Mouse (Mus musculus): ENCODE measurements around the gene Kif14. TPM values are rescaled to one million over a fixed set of nuclear protein-coding genes. Genes with fewer than 3 reads are reported as not detected.

The Kif14 gene
- 18.7 and 24.0 TPM in 2 replicates for total RNA-seq (2015)
- total RNA-seq (2017), result 27.8 and 31.4 TPM in 2 replicates

DNA sequence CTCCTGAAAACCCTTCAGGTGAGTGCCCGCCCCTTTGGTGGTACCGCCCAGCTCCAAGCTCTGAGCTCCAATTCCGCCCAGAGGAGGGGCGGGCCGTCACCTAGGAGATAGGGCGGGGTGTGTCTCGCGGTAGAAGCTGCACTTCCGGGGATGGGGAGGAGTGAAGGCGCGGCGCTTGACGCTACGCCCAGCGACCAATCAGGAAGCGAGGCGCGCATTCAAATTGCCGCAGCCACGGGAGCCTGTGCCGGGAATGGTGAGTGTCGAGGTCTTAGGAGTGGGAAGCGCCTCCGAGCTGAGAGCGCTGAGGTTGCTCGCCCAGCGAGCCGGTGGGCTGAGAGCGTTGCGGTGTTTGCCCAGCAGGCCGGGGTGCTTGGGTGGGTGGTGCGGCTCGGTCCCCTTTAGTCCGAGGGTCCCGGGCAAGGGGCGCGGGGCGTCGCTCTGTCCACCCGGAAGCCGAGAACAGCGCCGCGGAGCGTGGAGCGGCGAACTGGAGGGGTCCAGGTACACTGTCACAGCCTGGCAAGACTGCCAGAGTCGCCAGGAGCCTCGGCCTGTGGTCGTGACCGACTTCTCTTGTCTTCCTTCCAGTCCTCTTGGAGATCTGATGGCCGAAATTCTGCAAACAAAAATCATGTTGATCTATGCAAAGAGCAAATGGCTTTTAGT, at the start of gene Kif14:
TSS of gene Kif14 (plus strand) at position 201 of the 669 bp plus-strand sequence.
- peak; percentile 100 for ATAC-seq (ENCODE audit: poor library complexity, severe bottlenecking)

DNA sequence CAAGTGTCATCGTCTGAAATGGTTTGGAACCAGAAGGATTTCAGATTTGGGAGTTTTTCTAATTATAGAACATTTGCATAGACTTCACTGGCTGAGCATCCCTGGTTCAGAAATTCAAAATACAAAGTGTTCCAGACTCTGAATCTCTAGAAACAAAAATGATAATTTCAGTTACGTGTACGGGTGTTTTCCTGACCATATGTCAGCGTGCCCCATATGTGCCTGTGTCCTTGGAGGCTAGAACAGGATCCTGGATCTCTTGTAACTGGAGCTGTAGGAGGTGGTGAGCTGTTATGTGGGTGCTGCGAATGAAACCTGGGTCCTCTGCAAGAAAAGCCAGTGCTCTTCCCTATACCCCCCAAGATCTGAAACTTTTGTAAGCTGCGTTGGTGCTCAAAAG, 47.8 kb upstream of the Kif14 start:
- no peak for ATAC-seq (ENCODE audit: poor library complexity, severe bottlenecking)

DNA sequence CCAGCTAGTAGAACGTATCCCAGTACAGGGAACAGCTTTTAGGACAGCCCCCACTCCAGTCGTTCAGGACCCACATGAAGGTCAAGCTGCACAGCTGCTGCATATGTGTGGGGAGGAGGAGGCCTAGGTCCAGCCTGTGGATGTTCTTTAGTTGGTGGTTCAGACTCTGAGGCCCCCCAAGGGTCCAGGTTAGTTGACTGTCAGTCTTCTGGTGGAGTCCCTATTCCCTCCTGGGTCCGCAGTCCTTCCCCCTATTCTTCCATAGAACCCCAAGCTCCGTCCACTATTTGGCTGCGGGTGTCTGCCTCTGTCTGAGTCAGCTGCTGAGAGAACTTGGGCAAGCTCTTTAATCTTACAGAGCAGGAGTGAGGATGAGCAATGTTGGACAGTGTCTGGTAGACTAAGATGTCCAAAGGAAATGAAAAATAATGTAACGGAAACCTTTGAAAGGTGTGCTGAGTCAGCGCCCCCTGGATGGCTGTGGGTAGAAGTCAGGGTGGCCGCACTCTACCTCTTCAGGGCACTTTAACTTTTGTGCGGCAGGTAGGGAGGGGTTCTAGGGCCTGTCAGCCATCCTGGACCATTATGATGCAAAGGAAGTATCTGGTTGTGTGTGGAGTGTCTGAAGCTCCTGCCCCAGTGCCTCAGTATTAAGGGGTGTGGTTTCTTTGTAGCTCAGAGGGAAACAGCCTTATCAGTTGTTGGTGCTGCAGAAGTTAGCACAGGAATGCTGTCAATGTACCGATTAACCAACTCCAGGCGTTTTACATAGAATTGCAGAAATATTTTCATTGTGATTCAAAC, 38.8 kb upstream of the Kif14 start:
- ATAC-seq (ENCODE audit: poor library complexity, severe bottlenecking), result no peak

DNA sequence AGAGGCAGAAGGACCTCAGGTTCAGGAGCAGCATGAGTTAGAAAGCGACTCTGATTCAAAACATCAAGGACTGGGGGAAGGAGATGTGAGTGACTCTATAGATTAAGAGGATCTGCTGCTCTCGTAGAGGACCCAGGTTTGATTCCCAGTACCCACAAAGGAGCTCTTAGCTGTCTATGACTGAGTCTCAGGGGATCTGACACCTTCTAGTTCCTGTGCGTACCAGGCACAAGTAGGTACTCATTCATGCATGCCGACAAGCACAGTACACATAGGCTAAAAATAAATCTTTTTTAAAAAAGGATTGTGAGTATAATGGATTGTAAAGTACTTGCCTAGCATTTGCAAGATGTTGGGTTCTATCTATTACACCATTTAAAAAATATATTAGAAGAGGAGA, 37.2 kb upstream of the Kif14 start:
- no peak for ATAC-seq (ENCODE audit: poor library complexity, severe bottlenecking)

DNA sequence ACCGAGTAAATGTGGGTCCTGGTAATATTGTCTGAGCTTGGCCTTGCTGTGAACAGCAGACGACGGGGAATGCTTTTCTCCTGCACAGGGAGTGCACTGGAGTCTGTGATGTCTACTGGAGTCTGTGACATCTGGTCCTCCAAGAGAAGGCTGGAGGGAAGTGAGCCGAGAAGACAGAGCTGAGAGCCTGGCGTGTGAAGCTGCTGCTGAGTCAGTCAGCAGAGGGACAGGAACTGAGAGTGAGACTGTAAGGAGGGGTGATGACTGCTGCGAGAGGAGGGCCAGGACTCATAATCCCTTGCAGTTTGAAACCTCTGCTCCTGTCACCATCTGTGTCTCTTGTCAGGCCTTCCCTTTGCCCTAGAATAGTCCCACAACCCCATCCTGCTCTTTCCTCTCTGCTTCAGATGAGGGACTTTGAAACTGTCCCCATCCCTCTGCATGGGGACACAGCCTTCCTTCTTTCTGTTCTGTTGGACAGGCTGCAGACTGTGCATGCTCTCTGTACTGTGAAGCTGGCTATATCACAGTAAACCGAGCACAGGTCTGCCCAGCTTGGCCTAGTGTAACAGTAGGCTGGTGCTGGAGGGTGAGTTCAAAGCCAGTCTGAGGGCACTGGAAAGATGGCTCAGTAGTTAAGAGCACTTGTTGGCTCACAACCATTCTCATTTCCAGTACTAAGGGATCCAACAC, 35.9 kb upstream of the Kif14 start:
- ATAC-seq (ENCODE audit: poor library complexity, severe bottlenecking), result peak; percentile 90

DNA sequence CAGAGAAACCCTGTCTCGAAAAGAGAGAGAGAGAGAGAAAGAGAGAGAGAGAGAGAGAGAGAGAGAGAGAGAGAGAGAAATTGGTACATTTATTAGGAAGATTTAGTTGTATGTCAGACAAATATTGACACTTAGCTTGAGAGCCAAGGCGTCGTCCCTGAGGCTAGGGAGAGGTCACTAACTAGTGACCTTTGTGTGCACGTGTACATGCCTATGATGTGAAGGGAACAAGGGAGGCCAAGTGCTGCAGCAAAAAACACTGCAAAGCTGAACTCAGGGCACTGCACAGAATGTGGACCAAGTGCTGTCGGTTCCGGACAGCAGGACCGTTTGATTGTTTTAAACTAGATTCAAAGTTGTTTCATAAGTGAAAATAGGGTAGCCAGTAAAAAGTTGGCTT, 25.4 kb upstream of the Kif14 start:
- no peak for ATAC-seq (ENCODE audit: poor library complexity, severe bottlenecking)

DNA sequence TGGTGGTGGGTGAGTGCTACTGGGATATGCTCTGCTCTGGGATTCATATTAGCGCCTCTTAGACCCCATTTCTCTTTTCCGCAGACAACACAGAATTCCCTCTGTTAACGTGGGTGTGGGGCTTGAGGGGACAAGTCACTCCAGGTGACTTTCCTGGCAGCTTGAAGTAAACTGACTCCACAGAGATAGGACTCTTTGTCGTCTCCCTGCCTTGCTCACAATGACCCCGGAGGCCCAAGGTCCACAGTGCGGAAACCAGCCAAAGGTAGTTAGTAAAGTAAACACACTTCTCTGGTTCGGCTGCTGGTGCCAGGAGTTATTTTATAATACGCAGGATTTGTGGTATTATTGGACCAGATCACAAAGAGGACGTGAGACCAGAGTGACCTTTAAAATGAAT, 23.3 kb upstream of the Kif14 start:
- ATAC-seq (ENCODE audit: poor library complexity, severe bottlenecking), result no peak

DNA sequence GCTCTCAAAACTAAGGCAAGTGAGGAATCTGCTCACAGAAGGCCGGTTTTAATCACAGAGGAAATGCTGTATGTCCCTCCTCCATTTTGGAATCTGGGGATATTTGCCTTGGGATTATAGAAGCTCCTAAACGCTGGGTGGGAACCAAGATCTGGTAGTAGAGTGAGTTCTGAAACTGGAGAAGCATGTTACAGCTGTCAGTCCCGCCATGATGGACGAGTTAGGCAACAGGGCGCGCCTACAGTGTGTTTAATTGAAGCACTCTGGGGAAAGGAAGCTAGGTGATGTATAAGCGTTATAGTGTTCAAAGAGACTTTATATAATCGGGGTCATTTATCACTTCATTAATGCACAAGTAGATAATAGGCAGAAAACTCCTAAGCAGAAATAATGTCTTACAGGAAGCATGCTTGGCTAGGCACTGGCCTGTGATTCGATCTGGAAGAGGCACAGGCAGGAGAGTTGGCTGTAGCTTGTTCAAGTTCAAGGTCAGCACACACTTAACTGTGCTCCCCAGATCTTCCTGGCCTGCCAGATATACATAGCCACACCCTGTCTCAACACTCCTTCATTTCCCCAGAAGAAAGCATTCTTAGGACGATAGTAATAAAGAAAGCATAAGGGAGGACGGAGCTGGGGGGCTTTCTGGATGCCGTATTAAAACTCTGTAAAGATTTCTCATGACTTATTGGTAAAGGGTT, 21.4 kb upstream of the Kif14 start:
- ATAC-seq (ENCODE audit: poor library complexity, severe bottlenecking), result no peak

DNA sequence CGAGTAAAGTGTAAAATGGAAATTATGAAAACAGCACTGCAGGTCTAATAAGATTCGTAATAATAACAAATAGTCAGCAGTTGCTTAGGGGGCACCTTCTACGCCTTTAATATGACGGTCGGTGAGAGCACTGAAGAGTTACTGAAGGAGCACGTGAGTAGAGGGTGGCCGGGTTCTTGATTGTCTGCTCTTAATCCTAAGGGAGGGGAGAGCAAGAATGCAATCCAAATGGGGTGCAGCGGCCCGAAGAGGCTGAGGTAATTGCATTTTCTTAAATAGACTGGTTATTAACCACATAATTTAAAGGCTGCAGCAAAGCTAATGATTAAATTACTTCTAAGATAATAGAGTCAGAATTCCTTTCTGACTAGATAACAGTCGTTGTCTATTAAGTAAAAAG, 19.2 kb upstream of the Kif14 start:
- no peak for ATAC-seq (ENCODE audit: poor library complexity, severe bottlenecking)

DNA sequence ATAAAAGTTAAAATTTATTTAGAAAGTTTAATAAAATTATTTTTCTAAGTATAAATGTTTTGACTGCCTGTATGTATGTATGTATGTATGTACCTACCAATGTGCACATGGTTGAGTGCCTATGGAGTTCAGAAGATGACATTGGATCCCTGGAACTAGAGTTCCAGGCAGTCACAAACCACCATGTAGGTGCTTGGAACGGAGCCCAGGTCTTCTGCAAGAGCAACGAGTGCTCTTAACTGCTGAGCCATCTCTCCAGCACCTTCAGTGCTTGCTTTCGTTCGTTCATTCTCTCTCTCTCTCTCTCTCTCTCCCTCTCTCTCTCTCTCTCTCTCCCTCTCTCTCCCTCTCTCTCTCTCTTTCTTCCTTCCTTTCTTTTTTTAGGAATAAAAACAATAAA, 18.8 kb upstream of the Kif14 start:
- no peak for ATAC-seq (ENCODE audit: poor library complexity, severe bottlenecking)

DNA sequence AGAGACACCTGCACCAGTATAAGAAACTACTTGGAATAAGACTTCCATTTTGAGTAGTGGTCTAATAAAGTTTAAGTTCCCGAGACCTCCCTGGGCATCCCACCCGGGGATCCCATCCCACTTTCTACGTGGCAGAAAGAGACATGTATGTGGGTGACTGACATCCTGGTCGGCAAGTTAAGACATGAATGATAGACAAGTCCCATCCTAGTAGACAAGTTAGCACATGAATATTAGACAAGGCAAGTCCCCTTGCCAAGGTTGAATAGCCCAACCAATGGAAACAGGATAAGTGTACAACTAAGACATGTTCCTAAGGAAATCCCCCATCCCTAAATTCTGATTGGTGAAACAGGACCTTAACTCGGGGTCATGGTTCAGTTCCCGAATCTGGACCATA, 16.6 kb upstream of the Kif14 start:
- ATAC-seq (ENCODE audit: poor library complexity, severe bottlenecking), result no peak

DNA sequence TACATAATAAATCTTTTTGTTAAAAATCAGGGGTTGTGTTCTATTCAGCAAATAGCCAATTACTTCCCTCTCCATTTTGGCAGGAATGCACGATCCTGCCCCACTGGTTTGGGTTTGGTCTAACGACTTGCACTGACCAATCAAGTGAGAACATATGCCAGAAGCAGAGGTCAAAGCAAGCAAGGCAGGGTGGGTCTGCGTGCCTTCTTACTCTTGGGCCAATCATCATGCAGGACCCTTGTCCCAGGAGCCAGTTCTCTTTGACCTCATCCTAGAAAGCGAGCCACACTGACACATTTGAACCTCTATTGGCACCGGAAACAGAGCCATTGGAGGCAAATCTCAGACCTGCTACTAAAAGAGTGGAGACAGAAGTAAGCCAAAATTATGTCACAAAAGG, 15.9 kb upstream of the Kif14 start:
- ATAC-seq (ENCODE audit: poor library complexity, severe bottlenecking), result no peak

DNA sequence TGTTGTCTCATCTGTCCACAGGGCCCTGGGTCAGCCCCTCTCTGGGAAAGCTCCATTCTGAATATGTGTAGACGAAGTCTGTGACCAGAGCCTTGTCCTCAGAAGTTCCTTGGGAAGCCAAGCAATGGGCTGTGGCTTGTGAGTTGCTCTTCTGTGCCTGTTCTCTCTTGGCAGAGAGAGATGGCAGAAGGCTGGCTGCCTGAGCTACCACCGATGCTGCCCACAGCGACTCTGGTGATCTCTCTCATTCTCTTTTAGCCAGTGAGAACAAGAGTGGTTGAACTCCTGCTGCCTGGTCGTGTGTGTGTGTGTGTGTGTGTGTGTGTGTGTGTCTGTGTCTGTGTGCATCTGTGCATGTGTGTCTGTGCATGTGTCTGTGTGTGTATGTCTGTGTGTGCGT, 13.7 kb upstream of the Kif14 start:
- no peak for ATAC-seq (ENCODE audit: poor library complexity, severe bottlenecking)

DNA sequence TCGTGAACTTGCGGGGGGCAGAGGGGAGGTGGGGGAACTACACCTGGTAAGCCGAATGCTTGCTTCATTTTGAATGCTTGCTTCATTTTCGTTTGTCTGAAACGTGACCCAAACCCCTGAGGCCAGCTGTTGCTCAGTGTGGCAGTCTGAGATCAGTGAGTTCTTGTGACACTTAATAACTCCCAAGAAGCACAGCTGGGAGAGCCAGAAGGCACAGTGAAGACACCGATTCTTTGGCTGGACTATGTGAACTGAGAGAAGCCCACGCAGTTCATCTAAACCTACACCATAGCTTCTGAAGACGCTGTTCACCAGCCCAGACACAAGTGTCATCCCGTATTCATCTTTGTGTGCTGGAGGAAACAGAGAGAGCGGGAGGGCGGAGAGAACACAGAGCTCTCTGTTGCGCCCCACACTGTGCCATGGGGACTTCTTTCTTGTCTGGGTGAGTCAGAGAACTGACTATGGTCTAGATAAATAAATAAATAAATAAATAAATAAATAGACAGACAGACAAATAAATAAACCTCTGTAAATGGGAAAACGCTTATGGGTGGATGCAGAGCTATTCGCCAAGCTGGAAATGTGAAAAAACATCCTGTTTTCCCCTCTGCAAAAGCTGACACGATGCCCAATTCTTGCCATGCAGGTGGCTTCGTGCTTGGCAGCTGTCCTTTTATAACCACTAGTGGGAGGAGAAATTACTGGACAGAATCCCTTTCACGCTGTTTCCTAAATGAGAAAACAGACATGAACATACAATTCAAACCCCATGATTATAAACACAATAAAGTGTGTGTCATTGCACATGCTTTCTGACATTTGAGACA, 10.2 kb upstream of the Kif14 start:
- no peak for ATAC-seq (ENCODE audit: poor library complexity, severe bottlenecking)

DNA sequence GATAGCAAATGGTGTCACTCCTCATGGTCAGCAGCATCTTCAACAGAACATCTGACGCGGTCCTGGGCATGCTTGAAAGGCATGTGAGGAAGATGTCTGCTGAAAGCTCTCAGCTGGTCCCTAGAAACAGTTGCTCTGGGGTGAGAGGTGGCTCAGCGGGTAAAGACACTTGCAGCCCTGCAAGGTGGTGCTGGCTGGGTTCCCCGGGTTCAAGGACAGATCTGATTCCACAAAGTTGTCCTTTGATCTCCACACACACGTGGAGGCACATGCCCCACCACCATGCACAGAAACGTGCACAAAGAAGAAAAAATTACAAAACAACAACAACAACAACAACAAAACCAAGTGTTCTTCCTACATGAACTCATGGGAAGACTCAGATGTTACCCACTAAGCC, 9.4 kb upstream of the Kif14 start:
- ATAC-seq (ENCODE audit: poor library complexity, severe bottlenecking), result no peak

DNA sequence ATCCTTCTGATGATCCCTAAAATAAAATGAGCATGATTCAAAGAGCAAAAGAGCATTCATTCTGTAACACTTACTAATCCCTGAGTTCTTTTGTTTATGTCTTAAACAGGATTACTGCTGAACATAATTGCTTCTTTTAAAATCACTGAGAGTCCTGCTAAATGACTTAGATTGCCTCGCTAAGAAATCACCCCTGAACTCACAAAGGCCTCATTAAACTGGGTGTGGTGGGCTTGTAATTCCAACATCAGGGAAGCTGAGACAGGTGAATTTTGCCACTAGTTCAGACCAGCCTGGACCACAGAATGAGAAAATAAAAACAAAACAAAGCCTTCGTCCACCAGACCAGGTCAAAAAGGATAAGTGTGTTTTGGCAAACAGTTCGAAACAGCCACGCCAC, 8.7 kb upstream of the Kif14 start:
- no peak for ATAC-seq (ENCODE audit: poor library complexity, severe bottlenecking)

DNA sequence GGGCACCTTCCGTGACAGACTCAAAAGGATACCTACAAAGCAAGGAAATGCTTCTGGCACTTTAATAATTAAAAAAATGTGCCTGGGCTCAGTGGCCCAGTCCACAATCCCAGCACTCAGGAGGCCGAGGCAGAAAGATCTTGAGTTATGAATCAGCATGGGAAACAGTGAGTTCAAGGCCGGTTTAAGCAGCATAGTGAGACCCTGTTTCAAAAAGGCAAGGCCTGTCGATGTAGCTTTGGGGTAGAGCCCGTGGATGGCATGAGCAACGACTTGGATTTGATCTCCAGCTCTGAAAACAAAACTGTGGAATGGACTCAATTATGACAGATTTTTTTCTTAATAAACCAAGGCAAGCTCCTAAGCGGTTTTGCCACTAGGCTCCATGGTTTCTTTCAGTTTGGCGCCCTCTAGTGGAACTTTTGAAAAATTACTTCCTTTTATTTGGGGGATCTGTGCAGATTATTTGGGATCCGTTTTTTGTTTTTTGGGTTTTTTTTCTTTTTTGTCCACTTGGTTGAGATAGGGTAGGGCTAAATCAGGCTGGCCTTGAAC, 7.4 kb upstream of the Kif14 start:
- ATAC-seq (ENCODE audit: poor library complexity, severe bottlenecking), result peak; percentile 69

DNA sequence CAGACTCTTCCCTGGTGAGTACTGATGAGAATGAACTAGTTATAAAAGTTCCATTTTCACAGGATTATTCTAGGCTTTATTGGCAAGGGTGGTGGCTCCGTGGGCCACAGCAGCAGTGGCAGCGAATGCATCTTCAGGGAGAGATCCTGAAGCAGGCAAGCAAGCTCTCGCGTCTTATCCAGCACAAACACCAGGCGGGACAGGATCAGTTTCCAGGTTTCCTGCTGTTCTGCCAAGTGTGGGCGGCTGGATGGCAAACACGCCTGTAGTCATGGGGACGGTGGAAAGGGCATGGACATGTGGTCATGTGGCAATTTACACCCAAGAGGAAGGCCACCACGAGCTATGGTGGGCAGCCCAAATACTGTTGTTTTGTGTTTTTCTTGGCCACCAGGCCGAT, 3.7 kb upstream of the Kif14 start:
- no peak for ATAC-seq (ENCODE audit: poor library complexity, severe bottlenecking)

DNA sequence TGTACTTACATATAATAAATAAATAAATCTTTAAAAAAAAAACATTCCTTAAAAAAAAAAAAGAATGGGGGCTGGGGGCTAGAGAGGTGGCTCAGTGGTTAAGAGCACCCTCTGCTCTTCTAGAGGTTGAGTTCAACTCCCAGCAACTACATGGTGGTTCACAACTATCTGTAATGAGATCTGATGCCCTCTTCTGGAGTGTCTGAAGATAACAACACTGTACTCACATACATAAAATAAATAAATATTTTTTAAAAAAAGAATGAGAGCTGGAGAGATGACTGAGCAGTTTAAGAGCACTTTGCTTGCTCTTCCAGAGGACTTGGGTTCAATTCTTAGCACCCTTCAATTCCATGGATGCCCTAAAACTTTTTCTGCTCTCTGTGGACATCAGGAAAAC, 975 bp upstream of the Kif14 start:
- no peak for ATAC-seq (ENCODE audit: poor library complexity, severe bottlenecking)

DNA sequence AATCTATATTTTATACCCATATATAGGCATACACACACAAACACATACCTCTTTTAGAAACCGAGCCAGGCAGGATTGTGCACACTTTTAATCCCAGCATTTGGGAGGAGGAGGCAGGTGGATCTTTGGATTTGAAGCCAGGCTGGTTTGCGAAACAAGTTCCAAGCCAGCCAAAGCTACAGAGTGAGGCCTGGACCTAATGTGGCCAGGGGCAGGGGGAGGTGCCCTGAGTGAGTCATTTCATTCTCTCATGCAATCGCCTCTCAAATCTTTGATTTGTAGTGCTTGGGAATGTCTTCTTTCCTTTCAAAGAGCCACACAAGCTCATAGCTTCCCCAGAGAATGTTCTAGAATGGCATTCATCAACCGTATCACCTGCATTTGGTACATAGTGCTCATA, 3.3 kb downstream of the Kif14 start:
- no peak for ATAC-seq (ENCODE audit: poor library complexity, severe bottlenecking)
